Comparison of ENCODE assay signal across 8 mouse cellular contexts in genomic region chr12:112873452-112874190, GRCm38 (mm10). TPM values are rescaled to one million over a fixed set of nuclear protein-coding genes. Genes with fewer than 3 reads are reported as not detected.
DNase-seq lines count a peak whose midpoint lies in the region; ATAC-seq and TF ChIP-seq lines count a peak whose summit lies in the region.

No protein-coding gene starts in this region.

- intact Hi-C loops in heart, adult 2 months (cut with DNase I) = loop anchor here (2.0 to 10.0 kb wide), 3 partner anchors 55 to 231 kb away; partner anchors contain the start of genes Jag2 and Tex22

- no peaks in the 10 kb centered on the region for H3K79me2 ChIP-seq in heart, adult 2 months (replicated peaks; ENCODE audit: control insufficient read depth, insufficient read depth, low read length)

- no peaks in the 10 kb centered on the region for H3K9me3 ChIP-seq in forebrain, embryonic 13.5 days (replicated peaks)
- H3K9me3 ChIP-seq in hindbrain, embryonic 16.5 days (ENCODE audit: control insufficient read depth, low read length) = no peaks in the 10 kb centered on the region
- H3K9me3 ChIP-seq in limb, embryonic 12.5 days = no peaks in the 10 kb centered on the region
- no peaks in the 10 kb centered on the region for H3K9me3 ChIP-seq in midbrain, embryonic 16.5 days (replicated peaks; ENCODE audit: control insufficient read depth, low read length, poor library complexity, severe bottlenecking)
- H3K9me3 ChIP-seq in stomach, embryonic 16.5 days (replicated peaks; ENCODE audit: control insufficient read depth, low read length) = no peaks in the 10 kb centered on the region

- peak; percentile 34; the same call in 1 of the 2 replicates for ATAC-seq in forebrain, embryonic 13.5 days
- 0 out of 2 replicates have a peak, but pooled peaks have one; percentile 7 for ATAC-seq in hindbrain, embryonic 16.5 days
- ATAC-seq in limb, embryonic 12.5 days (ENCODE audit: insufficient number of reproducible peaks, insufficient read depth, low FRiP score, low TSS enrichment, low read depth) = no peak
- ATAC-seq in midbrain, embryonic 16.5 days = 0 out of 2 replicates have a peak, but pooled peaks have one; percentile 37
- no peak for ATAC-seq in stomach, embryonic 16.5 days (ENCODE audit: insufficient read depth, low FRiP score)

- TF ChIP-seq CTCF in heart, adult 2 months (IDR thresholded peaks at IDR 0.05) = peak; percentile 82

- peak; percentile 60 to 75 for DNase-seq in heart, adult 2 months
- DNase-seq in heart, adult 8-10 months (ENCODE audit: low spot score) = no peak
- peak; percentile 83 for DNase-seq in adrenal gland, postnatal 25 days

- peak overlapping the region; percentile 39 for H3K4me2 ChIP-seq in forebrain, embryonic 13.5 days
- peak overlapping the region; percentile 64 for H3K4me2 ChIP-seq in hindbrain, embryonic 16.5 days (ENCODE audit: low read length)
- peak overlapping the region; percentile 51 for H3K4me2 ChIP-seq in limb, embryonic 12.5 days
- peak overlapping the region; percentile 63 for H3K4me2 ChIP-seq in midbrain, embryonic 16.5 days (ENCODE audit: low read length)
- peak overlapping the region; percentile 50 for H3K4me2 ChIP-seq in stomach, embryonic 16.5 days (ENCODE audit: low read depth, low read length)

- WGBS in heart, adult 2 months = 24% methylated on average over 18 of the region's 18 CpGs
- 21% methylated on average over 18 of the region's 18 CpGs for WGBS in forebrain, embryonic 13.5 days
- 24% methylated on average over 18 of the region's 18 CpGs for WGBS in hindbrain, embryonic 16.5 days
- WGBS in limb, embryonic 12.5 days = 18% methylated on average over 18 of the region's 18 CpGs
- WGBS in midbrain, embryonic 16.5 days = 24% methylated on average over 18 of the region's 18 CpGs
- 19% methylated on average over 18 of the region's 18 CpGs for WGBS in stomach, embryonic 16.5 days

- no peaks in the 10 kb centered on the region for H3K27me3 ChIP-seq in heart, adult 2 months (ENCODE audit: control insufficient read depth, insufficient read depth, low read length)
- peaks cover 75% of the 10 kb centered on the region for H3K27me3 ChIP-seq in forebrain, embryonic 13.5 days
- peaks cover 48% of the 10 kb centered on the region for H3K27me3 ChIP-seq in hindbrain, embryonic 16.5 days (replicated peaks; ENCODE audit: control insufficient read depth, insufficient read depth, low read length)
- H3K27me3 ChIP-seq in limb, embryonic 12.5 days = peaks cover 95% of the 10 kb centered on the region
- peaks cover 50% of the 10 kb centered on the region for H3K27me3 ChIP-seq in midbrain, embryonic 16.5 days (ENCODE audit: control insufficient read depth, insufficient read depth, low read depth, low read length)
- H3K27me3 ChIP-seq in stomach, embryonic 16.5 days (ENCODE audit: control insufficient read depth, insufficient read depth, low read length) = peaks cover 54% of the 10 kb centered on the region

- no peak overlapping the region for H3K9ac ChIP-seq in heart, adult 2 months (ENCODE audit: low read depth, low read length)
- 0 out of 2 replicates have a peak overlapping the region, but pooled peaks have one; percentile 46 for H3K9ac ChIP-seq in forebrain, embryonic 13.5 days
- peak overlapping the region; percentile 41; the same call in 1 of the 2 replicates for H3K9ac ChIP-seq in hindbrain, embryonic 16.5 days (ENCODE audit: low read depth, low read length)
- H3K9ac ChIP-seq in limb, embryonic 12.5 days (replicated peaks) = peak overlapping the region; percentile 23; the same call in 1 of the 2 replicates
- H3K9ac ChIP-seq in midbrain, embryonic 16.5 days (ENCODE audit: low read depth, low read length) = no peak overlapping the region
- peak overlapping the region; percentile 60; the same call in 1 of the 2 replicates for H3K9ac ChIP-seq in stomach, embryonic 16.5 days (ENCODE audit: low read length)

- TF ChIP-seq POLR2A in heart, adult 2 months (IDR thresholded peaks at IDR 0.05; ENCODE audit: insufficient read depth, low read depth, low read length) = no peak

- H3K36me3 ChIP-seq in heart, adult 2 months (ENCODE audit: control insufficient read depth, insufficient read depth, low read length) = no peaks in the 10 kb centered on the region
- H3K36me3 ChIP-seq in forebrain, embryonic 13.5 days (ENCODE audit: poor library complexity, severe bottlenecking) = no peaks in the 10 kb centered on the region
- H3K36me3 ChIP-seq in hindbrain, embryonic 16.5 days (ENCODE audit: control insufficient read depth, insufficient read depth, low read length) = no peaks in the 10 kb centered on the region
- no peaks in the 10 kb centered on the region for H3K36me3 ChIP-seq in limb, embryonic 12.5 days
- H3K36me3 ChIP-seq in midbrain, embryonic 16.5 days (ENCODE audit: control insufficient read depth, insufficient read depth, low read length) = no peaks in the 10 kb centered on the region
- H3K36me3 ChIP-seq in stomach, embryonic 16.5 days (ENCODE audit: control insufficient read depth, insufficient read depth, low read length) = no peaks in the 10 kb centered on the region

- H3K4me1 ChIP-seq in heart, adult 2 months (ENCODE audit: control insufficient read depth, insufficient read depth, low read length) = peaks cover 20% of the 10 kb centered on the region
- peaks cover 25% of the 10 kb centered on the region for H3K4me1 ChIP-seq in forebrain, embryonic 13.5 days
- peaks cover 28% of the 10 kb centered on the region for H3K4me1 ChIP-seq in hindbrain, embryonic 16.5 days (ENCODE audit: control insufficient read depth, insufficient read depth, low read depth, low read length)
- H3K4me1 ChIP-seq in limb, embryonic 12.5 days (replicated peaks) = peaks cover 39% of the 10 kb centered on the region
- H3K4me1 ChIP-seq in midbrain, embryonic 16.5 days (ENCODE audit: control insufficient read depth, insufficient read depth, low read length) = peaks cover 11% of the 10 kb centered on the region
- H3K4me1 ChIP-seq in stomach, embryonic 16.5 days (ENCODE audit: control insufficient read depth, insufficient read depth, low read length) = peaks cover 49% of the 10 kb centered on the region

- no peak for TF ChIP-seq EP300 in heart, adult 2 months (IDR thresholded peaks at IDR 0.05; ENCODE audit: insufficient read depth, low read depth, low read length)

- no peak overlapping the region for H3K4me3 ChIP-seq in heart, adult 2 months
- peak overlapping the region; percentile 20; the same call in 1 of the 2 replicates for H3K4me3 ChIP-seq in forebrain, embryonic 13.5 days
- H3K4me3 ChIP-seq in hindbrain, embryonic 16.5 days (ENCODE audit: low read length) = peak overlapping the region; percentile 37
- H3K4me3 ChIP-seq in limb, embryonic 12.5 days (replicated peaks) = peak overlapping the region; percentile 24
- peak overlapping the region; percentile 28 for H3K4me3 ChIP-seq in midbrain, embryonic 16.5 days (ENCODE audit: low read depth, low read length)
- peak overlapping the region; percentile 28 for H3K4me3 ChIP-seq in stomach, embryonic 16.5 days (replicated peaks; ENCODE audit: low read length)

- H3K27ac ChIP-seq in heart, adult 2 months = no peak overlapping the region
- H3K27ac ChIP-seq in forebrain, embryonic 13.5 days = no peak overlapping the region
- H3K27ac ChIP-seq in hindbrain, embryonic 16.5 days (ENCODE audit: low read depth, low read length) = no peak overlapping the region
- H3K27ac ChIP-seq in limb, embryonic 12.5 days = 0 out of 2 replicates have a peak overlapping the region, but pooled peaks have one; percentile 0
- no peak overlapping the region for H3K27ac ChIP-seq in midbrain, embryonic 16.5 days (ENCODE audit: low read length)
- H3K27ac ChIP-seq in stomach, embryonic 16.5 days (ENCODE audit: low read length) = peak overlapping the region; percentile 35

RNA-seq across cellular contexts. Expression of gene Gpr132, which starts 5.6 kb away (rescaled TPM):
- total RNA-seq in heart, adult 2 months (2021) = under 1 TPM; 0.29 to 0.36 TPM
- 1.00 and 2.0 TPM in 2 replicates for polyA plus RNA-seq in heart, adult 2 months (2012; rRNA removed)
- total RNA-seq in heart, adult 8-10 months (2022) = under 1 TPM; 0.25 to 0.52 (median 0.33) TPM
- 0.12 TPM in 1 of 2 replicates, not detected in the other for total RNA-seq in adrenal gland, postnatal 25 days (2021)
- not detected in 2 replicates for polyA plus RNA-seq in forebrain, embryonic 13.5 days (2015; fragmentation: Nextera tagmentation; extraction: Ambion mirVana)
- polyA plus RNA-seq in hindbrain, embryonic 16.5 days (2015; fragmentation: Nextera tagmentation; extraction: Ambion mirVana) = 0.08 TPM in 1 of 2 replicates, not detected in the other
- 0.08 TPM in 1 of 2 replicates, not detected in the other for polyA plus RNA-seq in limb, embryonic 12.5 days (2016; fragmentation: Nextera tagmentation; extraction: Ambion mirVana)
- 0.14 TPM in 1 of 2 replicates, not detected in the other for polyA plus RNA-seq in midbrain, embryonic 16.5 days (2015; fragmentation: Nextera tagmentation; extraction: Ambion mirVana)
- 0.15 and 0.22 TPM in 2 replicates for polyA plus RNA-seq in stomach, embryonic 16.5 days (2015; fragmentation: Nextera tagmentation; extraction: Ambion mirVana)

RNA-seq across cellular contexts. Expression of gene Cdca4, which starts 44.4 kb away (rescaled TPM):
- 1 to 10 TPM; 5.3 to 6.6 TPM for total RNA-seq in heart, adult 2 months (2021)
- 7.6 and 10.0 TPM in 2 replicates for polyA plus RNA-seq in heart, adult 2 months (2012; rRNA removed)
- 1 to 10 TPM; 5.6 to 6.5 (median 6.2) TPM for total RNA-seq in heart, adult 8-10 months (2022)
- 15.5 and 15.9 TPM in 2 replicates for total RNA-seq in adrenal gland, postnatal 25 days (2021)
- 123 and 134 TPM in 2 replicates for polyA plus RNA-seq in forebrain, embryonic 13.5 days (2015; fragmentation: Nextera tagmentation; extraction: Ambion mirVana)
- polyA plus RNA-seq in hindbrain, embryonic 16.5 days (2015; fragmentation: Nextera tagmentation; extraction: Ambion mirVana) = 31.3 and 36.7 TPM in 2 replicates
- 166 TPM in 2 replicates for polyA plus RNA-seq in limb, embryonic 12.5 days (2016; fragmentation: Nextera tagmentation; extraction: Ambion mirVana)
- 32.6 and 37.6 TPM in 2 replicates for polyA plus RNA-seq in midbrain, embryonic 16.5 days (2015; fragmentation: Nextera tagmentation; extraction: Ambion mirVana)
- polyA plus RNA-seq in stomach, embryonic 16.5 days (2015; fragmentation: Nextera tagmentation; extraction: Ambion mirVana) = 87.7 and 87.9 TPM in 2 replicates

RNA-seq across cellular contexts. Expression of gene Jag2, which starts 56.0 kb away (rescaled TPM):
- 10 to 100 TPM; 25.4 to 27.4 TPM for total RNA-seq in heart, adult 2 months (2021)
- 34.4 and 35.5 TPM in 2 replicates for polyA plus RNA-seq in heart, adult 2 months (2012; rRNA removed)
- total RNA-seq in heart, adult 8-10 months (2022) = 10 to 100 TPM; 25.1 to 30.4 (median 29.8) TPM
- total RNA-seq in adrenal gland, postnatal 25 days (2021) = 7.6 and 8.4 TPM in 2 replicates
- polyA plus RNA-seq in forebrain, embryonic 13.5 days (2015; fragmentation: Nextera tagmentation; extraction: Ambion mirVana) = 4.1 TPM in 2 replicates
- 10.7 and 11.1 TPM in 2 replicates for polyA plus RNA-seq in hindbrain, embryonic 16.5 days (2015; fragmentation: Nextera tagmentation; extraction: Ambion mirVana)
- 6.4 and 6.8 TPM in 2 replicates for polyA plus RNA-seq in limb, embryonic 12.5 days (2016; fragmentation: Nextera tagmentation; extraction: Ambion mirVana)
- polyA plus RNA-seq in midbrain, embryonic 16.5 days (2015; fragmentation: Nextera tagmentation; extraction: Ambion mirVana) = 10.4 and 14.8 TPM in 2 replicates
- polyA plus RNA-seq in stomach, embryonic 16.5 days (2015; fragmentation: Nextera tagmentation; extraction: Ambion mirVana) = 5.1 and 6.4 TPM in 2 replicates

Comparison
In these comparisons a context has a peak if more than half of its experiments do, and no peak if none do; other contexts are left out.
1. H3K27ac ChIP-seq: peak in limb, embryonic 12.5 days (single experiment) and stomach, embryonic 16.5 days (single experiment); none in heart, adult 2 months (single experiment), forebrain, embryonic 13.5 days (single experiment), hindbrain, embryonic 16.5 days (single experiment) and midbrain, embryonic 16.5 days (single experiment).
2. H3K9ac ChIP-seq: peak in forebrain, embryonic 13.5 days (single experiment), hindbrain, embryonic 16.5 days (single experiment), limb, embryonic 12.5 days (single experiment) and stomach, embryonic 16.5 days (single experiment); none in heart, adult 2 months (single experiment) and midbrain, embryonic 16.5 days (single experiment).
3. ATAC-seq: peak in forebrain, embryonic 13.5 days (single experiment), hindbrain, embryonic 16.5 days (single experiment) and midbrain, embryonic 16.5 days (single experiment); none in limb, embryonic 12.5 days (single experiment) and stomach, embryonic 16.5 days (single experiment).
4. Peak in every context shown above with its lines, with median percentiles within 50 percentile points of each other: H3K4me2 ChIP-seq.